In the genomic region with DNA sequence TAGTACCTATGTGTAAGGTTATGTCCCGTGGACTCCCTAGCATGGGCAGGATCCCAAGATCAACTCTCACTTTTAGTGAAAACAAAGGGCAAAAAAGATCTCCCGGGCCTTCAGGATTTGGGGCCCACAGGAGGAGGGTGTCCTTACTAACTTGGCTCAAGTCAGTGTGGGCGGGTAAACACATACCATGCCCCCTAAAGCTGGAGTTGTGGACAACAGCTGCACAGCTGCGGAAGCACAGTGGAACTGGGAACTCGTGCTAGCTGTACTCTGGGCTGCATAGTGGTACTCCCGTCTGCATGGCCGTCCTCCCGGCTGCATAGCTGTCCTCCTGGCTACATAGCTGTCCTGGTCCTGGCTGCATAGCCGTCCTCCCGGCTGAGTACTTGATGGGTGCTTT, we compare ENCODE assay signal across 8 mouse cellular contexts. TPM values are rescaled to one million over a fixed set of nuclear protein-coding genes. Genes with fewer than 3 reads are reported as not detected.
A peak's percentile ranks its signal among the peaks of the same experiment; 100 is the strongest.
DNase-seq lines count a peak whose midpoint lies in the region; ATAC-seq and TF ChIP-seq lines count a peak whose summit lies in the region.

No protein-coding gene starts in this region.

- no peaks in the 10 kb centered on the region for H3K36me3 ChIP-seq in heart, embryonic 16.5 days (ENCODE audit: control insufficient read depth, insufficient read depth)
- H3K36me3 ChIP-seq in MEL (ENCODE audit: control insufficient read depth in 1 of 2, insufficient read depth in 2 of 2, low read length in 2 of 2) = peaks cover 0 to 19% of the 10 kb centered on the region in 2 experiments; a peak in 2 of 4 replicates
- no peaks in the 10 kb centered on the region for H3K36me3 ChIP-seq in hindbrain, embryonic 10.5 days
- H3K36me3 ChIP-seq in liver, postnatal 0 days (replicated peaks; ENCODE audit: insufficient read depth, low read length) = no peaks in the 10 kb centered on the region

- H3K79me2 ChIP-seq in MEL (ENCODE audit: control insufficient read depth, insufficient read depth, low read length, poor library complexity) = no peaks in the 10 kb centered on the region; the same call in 1 of the 2 replicates

- peak overlapping the region; percentile 68; the same call in 1 of the 2 replicates for H3K4me2 ChIP-seq in heart, embryonic 16.5 days (ENCODE audit: low read depth, low read length)
- H3K4me2 ChIP-seq in liver, postnatal 0 days (ENCODE audit: low read depth, low read length) = peak overlapping the region; percentile 68; the same call in 1 of the 2 replicates

- H3K27ac ChIP-seq in heart, embryonic 16.5 days (ENCODE audit: low read length) = peak overlapping the region; percentile 71
- H3K27ac ChIP-seq in MEL (ENCODE audit: control insufficient read depth, low read depth, low read length) = peak overlapping the region; percentile 96
- H3K27ac ChIP-seq in hindbrain, embryonic 10.5 days = peak overlapping the region; percentile 92
- H3K27ac ChIP-seq in liver, postnatal 0 days (ENCODE audit: low read depth) = no peak overlapping the region

- no peaks in the 10 kb centered on the region for H3K9me3 ChIP-seq in heart, embryonic 16.5 days (replicated peaks; ENCODE audit: control insufficient read depth, low read length)
- no peaks in the 10 kb centered on the region for H3K9me3 ChIP-seq in MEL (replicated peaks; ENCODE audit: insufficient read depth, low read length)
- no peaks in the 10 kb centered on the region for H3K9me3 ChIP-seq in hindbrain, embryonic 10.5 days
- H3K9me3 ChIP-seq in liver, postnatal 0 days (ENCODE audit: low read length) = no peaks in the 10 kb centered on the region

- no peak for TF ChIP-seq CTCF in MEL (IDR thresholded peaks at IDR 0.05 in 2 of 3, conservative IDR thresholded peaks at IDR 0.05 in 1 of 3; ENCODE audit: control insufficient read depth in 1 of 3, insufficient read depth in 1 of 3, low read depth in 2 of 3, low read length in 3 of 3, poor library complexity in 1 of 3, severe bottlenecking in 1 of 3)
- no peak for TF ChIP-seq CTCF in liver, postnatal 0 days (IDR thresholded peaks at IDR 0.05; ENCODE audit: low read depth)

- 63% methylated on average over 10 of the region's 10 CpGs for WGBS in heart, embryonic 16.5 days
- WGBS in hindbrain, embryonic 10.5 days = 65% methylated on average over 10 of the region's 10 CpGs
- WGBS in liver, postnatal 0 days (ENCODE audit: insufficient replicate concordance) = 63% methylated on average over 10 of the region's 10 CpGs

- TF ChIP-seq POLR2A in MEL (IDR thresholded peaks at IDR 0.05; ENCODE audit: control insufficient read depth in 1 of 2, insufficient read depth in 1 of 2, low read depth in 1 of 2, low read length in 2 of 2, poor library complexity in 1 of 2) = peak in 1 of 2 experiments; percentile 51; a peak in 1 of 4 replicates

- TF ChIP-seq EP300 in MEL (IDR thresholded peaks at IDR 0.05; ENCODE audit: low read depth in 1 of 2, low read length in 2 of 2) = no peak
- TF ChIP-seq EP300 in liver, postnatal 0 days (IDR thresholded peaks at IDR 0.05; ENCODE audit: low read depth) = no peak

- H3K9ac ChIP-seq in heart, embryonic 16.5 days (ENCODE audit: low read length) = peak overlapping the region; percentile 6; the same call in 1 of the 2 replicates
- peak overlapping the region; percentile 77 for H3K9ac ChIP-seq in MEL (ENCODE audit: control insufficient read depth, low read depth, low read length, poor library complexity, severe bottlenecking)
- no peak overlapping the region for H3K9ac ChIP-seq in liver, postnatal 0 days (replicated peaks)

- no peak overlapping the region for H3K4me3 ChIP-seq in heart, embryonic 16.5 days (ENCODE audit: low read length)
- peak overlapping the region; percentile 15 to 46 for H3K4me3 ChIP-seq in MEL (ENCODE audit: control insufficient read depth in 1 of 2, insufficient read depth in 1 of 2, low read depth in 2 of 2, low read length in 2 of 2)
- peak overlapping the region; percentile 48; the same call in 1 of the 2 replicates for H3K4me3 ChIP-seq in hindbrain, embryonic 10.5 days
- no peak overlapping the region for H3K4me3 ChIP-seq in liver, postnatal 0 days (ENCODE audit: low read depth, low read length)

- ATAC-seq in heart, embryonic 16.5 days (replicated peaks; ENCODE audit: extremely low read depth, insufficient read depth, low FRiP score) = no peak
- no peak for ATAC-seq in liver, postnatal 0 days
- ATAC-seq in erythroid progenitor cell, adult 5-6 weeks (replicated peaks; ENCODE audit: low FRiP score, poor library complexity, severe bottlenecking) = no peak

- H3K4me1 ChIP-seq in heart, embryonic 16.5 days (ENCODE audit: control insufficient read depth, insufficient read depth, low read length) = peaks cover 55% of the 10 kb centered on the region
- peaks cover 11 to 54% of the 10 kb centered on the region in 2 experiments for H3K4me1 ChIP-seq in MEL (ENCODE audit: control insufficient read depth in 1 of 2, insufficient read depth in 2 of 2, low read length in 2 of 2)
- peaks cover 73% of the 10 kb centered on the region for H3K4me1 ChIP-seq in hindbrain, embryonic 10.5 days (replicated peaks)
- H3K4me1 ChIP-seq in liver, postnatal 0 days (ENCODE audit: insufficient read depth) = peaks cover 15% of the 10 kb centered on the region

- TF ChIP-seq RAD21 in MEL (IDR thresholded peaks at IDR 0.05; ENCODE audit: low read depth, low read length) = no peak

- H3K27me3 ChIP-seq in heart, embryonic 16.5 days (ENCODE audit: control insufficient read depth, insufficient read depth, low read length) = peaks cover 17% of the 10 kb centered on the region
- peaks cover 0 to 7% of the 10 kb centered on the region in 2 experiments; a peak in 1 of 4 replicates for H3K27me3 ChIP-seq in MEL (ENCODE audit: control insufficient read depth in 1 of 2, insufficient read depth in 2 of 2, low read length in 2 of 2)
- H3K27me3 ChIP-seq in hindbrain, embryonic 10.5 days (ENCODE audit: insufficient read depth, poor library complexity, severe bottlenecking) = peaks cover 77% of the 10 kb centered on the region
- H3K27me3 ChIP-seq in liver, postnatal 0 days (ENCODE audit: insufficient read depth, low read length) = peaks cover 25% of the 10 kb centered on the region

- no peak for DNase-seq in heart, postnatal 4 days
- peak; percentile 91 for DNase-seq in MEL (ENCODE audit: low read depth, low spot score)
- no peak for DNase-seq in hindbrain, embryonic 10.5 days (ENCODE audit: low spot score)
- no peak for DNase-seq in liver, postnatal 0 days
- no peak for DNase-seq in layer of hippocampus, postnatal 14 days (ENCODE audit: low spot score in 2 of 2)
- no peak for DNase-seq in thymus, postnatal 4 days

TF ChIP-seq in MEL, 35 proteins besides CTCF, POLR2A, EP300 and RAD21 (continues in another document):
- TF ChIP-seq USF2 (IDR thresholded peaks at IDR 0.05; ENCODE audit: borderline replicate concordance in 1 of 2, insufficient read depth in 1 of 2, low read depth in 1 of 2, low read length in 2 of 2) (no peak), ZC3H11A (IDR thresholded peaks at IDR 0.05; ENCODE audit: low read depth, low read length) (no peak), BHLHE40 (IDR thresholded peaks at IDR 0.05; ENCODE audit: borderline replicate concordance, low read depth, low read length) (no peak), ELF1 (IDR thresholded peaks at IDR 0.05; ENCODE audit: low read depth, low read length) (no peak; the same call in none of the 2 replicates), CHD2 (IDR thresholded peaks at IDR 0.05; ENCODE audit: low read length) (no peak), MAZ (IDR thresholded peaks at IDR 0.05; ENCODE audit: low read depth, low read length) (no peak), SMC3 (IDR thresholded peaks at IDR 0.05; ENCODE audit: low read depth, low read length) (no peak), USF1 (IDR thresholded peaks at IDR 0.05; ENCODE audit: low read depth, low read length) (no peak)

RNA-seq across cellular contexts. Expression of a gene that starts 4.1 kb away (rescaled TPM):
- polyA plus RNA-seq in heart, embryonic 16.5 days (2015; fragmentation: Nextera tagmentation; extraction: Ambion mirVana) = 11.6 and 12.3 TPM in 2 replicates
- total RNA-seq in heart, postnatal 4 days (2021) = 10 to 100 TPM; 46.2 to 57.9 TPM
- total RNA-seq in MEL (2012; rRNA removed) = 2.1 and 2.2 TPM in 2 replicates
- polyA plus RNA-seq in MEL (2012; ENCODE audit: insufficient read depth in 1 of 2, insufficient read length in 2 of 2, low read depth in 1 of 2, low replicate concordance in 2 of 2, missing spikeins in 1 of 2) = 1 to 10 TPM in 1 of 2 experiments, not detected in 1; 8.7 TPM
- polyA plus RNA-seq in hindbrain, embryonic 10.5 days (2016; fragmentation: Nextera tagmentation; extraction: Ambion mirVana) = 3.5 and 3.8 TPM in 2 replicates
- 3.6 and 3.7 TPM in 2 replicates for polyA plus RNA-seq in liver, postnatal 0 days (2015; fragmentation: Nextera tagmentation; extraction: Ambion mirVana)
- total RNA-seq in erythroid progenitor cell, adult 5-6 weeks (2015; ENCODE audit: low replicate concordance) = not detected in 2 replicates
- not detected in 2 replicates for total RNA-seq in erythroid progenitor cell, adult 5-6 weeks (2017; ENCODE audit: low replicate concordance)
- 10 to 100 TPM; 48.9 to 52.1 TPM for total RNA-seq in layer of hippocampus, postnatal 14 days (2021)

RNA-seq across cellular contexts. Expression of a gene that starts 4.9 kb away (rescaled TPM):
- 1.7 and 2.5 TPM in 2 replicates for polyA plus RNA-seq in heart, embryonic 16.5 days (2015; fragmentation: Nextera tagmentation; extraction: Ambion mirVana)
- total RNA-seq in heart, postnatal 4 days (2021) = 1 to 10 TPM; 1.1 to 1.5 TPM
- 50.0 and 72.2 TPM in 2 replicates for total RNA-seq in MEL (2012; rRNA removed)
- polyA plus RNA-seq in MEL (2012; ENCODE audit: insufficient read depth in 1 of 2, insufficient read length in 2 of 2, low read depth in 1 of 2, low replicate concordance in 2 of 2, missing spikeins in 1 of 2) = 10 to 100 TPM in 1 of 2 experiments, not detected in 1; 44.4 TPM
- polyA plus RNA-seq in hindbrain, embryonic 10.5 days (2016; fragmentation: Nextera tagmentation; extraction: Ambion mirVana) = 0.47 and 1.2 TPM in 2 replicates
- 0.32 TPM in 1 of 2 replicates, not detected in the other for polyA plus RNA-seq in liver, postnatal 0 days (2015; fragmentation: Nextera tagmentation; extraction: Ambion mirVana)
- total RNA-seq in erythroid progenitor cell, adult 5-6 weeks (2015; ENCODE audit: low replicate concordance) = not detected in 2 replicates
- not detected in 2 replicates for total RNA-seq in erythroid progenitor cell, adult 5-6 weeks (2017; ENCODE audit: low replicate concordance)
- 1 to 10 TPM; 4.6 to 5.0 TPM for total RNA-seq in layer of hippocampus, postnatal 14 days (2021)

RNA-seq across cellular contexts. Expression of a gene that starts 31.4 kb away (rescaled TPM):
- 9.9 and 10.3 TPM in 2 replicates for polyA plus RNA-seq in heart, embryonic 16.5 days (2015; fragmentation: Nextera tagmentation; extraction: Ambion mirVana)
- total RNA-seq in heart, postnatal 4 days (2021) = 10 to 100 TPM; 16.4 to 17.5 TPM
- total RNA-seq in MEL (2012; rRNA removed) = 6.4 and 7.7 TPM in 2 replicates
- polyA plus RNA-seq in MEL (2012; ENCODE audit: insufficient read depth in 1 of 2, insufficient read length in 2 of 2, low read depth in 1 of 2, low replicate concordance in 2 of 2, missing spikeins in 1 of 2) = 10 to 100 TPM in 1 of 2 experiments, not detected in 1; 13.7 TPM
- 3.8 and 6.6 TPM in 2 replicates for polyA plus RNA-seq in hindbrain, embryonic 10.5 days (2016; fragmentation: Nextera tagmentation; extraction: Ambion mirVana)
- 4.9 and 6.2 TPM in 2 replicates for polyA plus RNA-seq in liver, postnatal 0 days (2015; fragmentation: Nextera tagmentation; extraction: Ambion mirVana)
- 6.3 and 12.6 TPM in 2 replicates for total RNA-seq in erythroid progenitor cell, adult 5-6 weeks (2015; ENCODE audit: low replicate concordance)
- 5.9 and 11.5 TPM in 2 replicates for total RNA-seq in erythroid progenitor cell, adult 5-6 weeks (2017; ENCODE audit: low replicate concordance)
- total RNA-seq in layer of hippocampus, postnatal 14 days (2021) = 1 to 10 TPM; 1.6 to 1.7 TPM

Comparison
In these comparisons a context has a peak if more than half of its experiments do, and no peak if none do; other contexts are left out.
1. H3K4me3 ChIP-seq: peak in MEL (2 of 2) and hindbrain, embryonic 10.5 days (single experiment); none in heart, embryonic 16.5 days (single experiment) and liver, postnatal 0 days (single experiment).
2. RNA of a gene that starts 4.1 kb away (total RNA-seq): 46.2 to 57.9 TPM in heart, postnatal 4 days and 48.9 to 52.1 TPM in layer of hippocampus, postnatal 14 days; 2.1 to 2.2 TPM in MEL and not detected in erythroid progenitor cell, adult 5-6 weeks; every median in the first group is over 10 times any median in the second.